Mouse (Mus musculus): ENCODE results near the gene Gm49425.

The Gm49425 gene

DNA sequence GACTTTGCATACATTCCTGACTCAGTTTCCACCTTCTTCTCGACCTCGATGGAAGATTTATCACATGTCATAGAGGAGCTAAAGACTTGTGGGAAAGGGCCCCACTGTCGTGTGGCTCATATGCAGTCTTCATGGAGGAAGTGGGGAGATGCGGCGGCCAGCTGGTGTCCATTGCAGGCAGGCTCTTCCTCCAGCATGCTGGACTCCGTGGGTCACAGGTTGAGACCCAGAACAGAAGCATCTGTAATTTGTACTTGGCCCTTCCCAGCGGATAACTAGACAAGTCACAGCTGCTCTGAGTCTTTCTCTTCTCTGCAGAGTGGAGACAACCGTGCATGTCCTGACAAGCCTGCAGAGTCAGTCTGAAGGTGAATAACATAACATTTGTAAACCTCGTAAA lies 8.8 kb downstream of the Gm49425 start:
- no peaks in the 10 kb centered on the region for H3K27me3 ChIP-seq (ENCODE audit: control insufficient read depth, insufficient read depth, low read length, poor library complexity, severe bottlenecking)
- H3K36me3 ChIP-seq (ENCODE audit: control insufficient read depth, insufficient read depth, low read length, poor library complexity, severe bottlenecking), result no peaks in the 10 kb centered on the region
- no peak for DNase-seq (ENCODE audit: low read depth, low spot score)

DNA sequence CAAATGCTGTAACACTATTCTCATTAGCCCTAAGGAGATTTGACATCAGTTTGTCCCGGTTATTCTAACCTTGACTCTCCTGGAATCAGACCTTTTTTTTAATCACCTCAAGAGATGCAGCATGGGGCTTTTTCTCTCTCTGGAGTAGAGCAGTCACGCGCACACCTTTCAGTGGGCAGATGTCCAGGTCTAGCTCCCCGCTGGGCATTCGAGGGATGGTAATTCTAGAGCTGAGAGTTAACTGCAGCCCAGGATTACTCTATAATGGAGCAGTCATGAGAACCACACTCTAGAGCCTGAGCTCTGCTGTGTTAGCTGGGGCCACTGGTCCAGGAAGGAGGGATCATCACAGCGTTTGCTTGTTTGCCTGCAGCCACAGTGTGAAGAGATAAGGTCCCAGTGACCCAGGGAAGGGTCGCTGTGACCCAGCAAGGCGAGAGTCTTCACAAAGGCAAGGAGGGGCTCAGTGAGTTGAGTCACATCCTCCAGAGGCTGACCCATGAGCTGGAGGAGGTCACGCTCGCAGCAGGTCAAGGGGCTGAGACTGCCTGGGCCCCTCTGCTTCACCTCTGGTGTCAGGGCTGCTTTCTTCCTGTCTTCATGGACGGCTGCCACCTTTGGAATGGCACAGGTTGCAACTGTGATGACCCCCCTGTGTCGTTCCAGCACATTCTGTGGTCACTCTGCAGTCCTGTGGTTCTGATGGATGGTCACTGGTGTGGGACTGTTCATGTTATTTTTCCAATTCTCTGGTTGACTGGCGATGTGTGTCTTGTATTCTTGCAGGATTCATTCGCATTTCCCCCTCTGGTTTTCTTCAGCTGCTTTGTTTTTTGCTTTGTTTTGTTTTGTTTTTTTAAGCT lies 9.9 kb downstream of the Gm49425 start:
- H3K36me3 ChIP-seq (ENCODE audit: control insufficient read depth, insufficient read depth, low read length, poor library complexity, severe bottlenecking), result no peaks in the 10 kb centered on the region
- no peak for DNase-seq (ENCODE audit: low read depth, low spot score)
- H3K27me3 ChIP-seq (ENCODE audit: control insufficient read depth, insufficient read depth, low read length, poor library complexity, severe bottlenecking), result no peaks in the 10 kb centered on the region

DNA sequence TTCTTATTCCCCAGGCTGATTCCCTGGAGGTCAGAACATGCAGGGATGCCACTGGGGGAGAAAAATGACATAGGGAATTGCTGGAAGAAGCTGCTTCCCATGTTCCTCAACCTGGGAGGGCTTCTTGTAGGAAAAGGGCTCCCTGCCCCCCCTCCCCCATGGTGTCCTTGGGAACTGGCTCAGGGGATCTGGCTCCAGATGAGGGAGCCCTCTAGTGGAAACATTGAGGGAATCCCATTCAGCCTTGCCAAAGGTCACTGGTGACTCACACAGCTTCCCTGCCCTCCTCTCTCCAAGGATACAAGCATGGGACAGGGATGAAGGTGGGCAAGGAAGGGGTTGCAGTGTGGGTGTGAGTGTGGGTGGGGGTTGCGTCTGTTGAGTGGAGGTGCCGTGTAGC lies 19.9 kb downstream of the Gm49425 start:
- DNase-seq (ENCODE audit: low read depth, low spot score), result no peak
- no peaks in the 10 kb centered on the region for H3K27me3 ChIP-seq (ENCODE audit: control insufficient read depth, insufficient read depth, low read length, poor library complexity, severe bottlenecking)
- H3K36me3 ChIP-seq (ENCODE audit: control insufficient read depth, insufficient read depth, low read length, poor library complexity, severe bottlenecking), result no peaks in the 10 kb centered on the region

- DNase-seq (ENCODE audit: low read depth, low spot score), result no peak
- Histone ChIP-seq H3K27me3 (ENCODE audit: control insufficient read depth, insufficient read depth, low read length, poor library complexity, severe bottlenecking) (no peaks in the 10 kb centered on the region), H3K36me3 (ENCODE audit: control insufficient read depth, insufficient read depth, low read length, poor library complexity, severe bottlenecking) (no peaks in the 10 kb centered on the region)
Observed at GRCm38 (mm10) chr15:101495266-101495665, 21.8 kb downstream of the Gm49425 start.

DNA sequence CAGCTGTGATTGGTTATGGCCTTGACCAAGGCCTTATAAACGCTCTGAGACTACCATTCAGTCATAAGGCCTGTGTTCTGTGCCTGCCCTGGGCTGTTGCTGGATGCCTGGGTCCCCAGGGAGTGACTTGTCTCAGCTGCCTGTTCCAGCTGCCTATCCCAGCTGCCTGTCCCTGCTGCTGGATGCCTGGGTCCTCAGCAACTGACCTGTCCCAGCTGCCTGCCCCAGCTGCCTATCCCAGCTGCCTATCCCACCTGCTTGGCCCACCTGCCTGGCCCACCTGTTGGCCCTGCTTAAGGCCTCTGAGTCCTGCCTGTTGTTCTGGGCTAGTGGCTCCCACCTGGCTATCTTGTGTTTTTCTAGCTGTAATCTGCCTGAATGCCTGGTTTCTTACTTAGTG lies 22.9 kb downstream of the Gm49425 start:
- Histone ChIP-seq H3K36me3 (ENCODE audit: control insufficient read depth, insufficient read depth, low read length, poor library complexity, severe bottlenecking) (no peaks in the 10 kb centered on the region), H3K27me3 (ENCODE audit: control insufficient read depth, insufficient read depth, low read length, poor library complexity, severe bottlenecking) (no peaks in the 10 kb centered on the region)
- DNase-seq (ENCODE audit: low read depth, low spot score), result no peak

GRCm38 (mm10) chr15:101493713-101494112 lies 23.3 kb downstream of the Gm49425 start:
- no peak for DNase-seq (ENCODE audit: low read depth, low spot score)
- no peaks in the 10 kb centered on the region for H3K27me3 ChIP-seq (ENCODE audit: control insufficient read depth, insufficient read depth, low read length, poor library complexity, severe bottlenecking)
- no peaks in the 10 kb centered on the region for H3K36me3 ChIP-seq (ENCODE audit: control insufficient read depth, insufficient read depth, low read length, poor library complexity, severe bottlenecking)

- no peaks in the 10 kb centered on the region for H3K27me3 ChIP-seq (ENCODE audit: control insufficient read depth, insufficient read depth, low read length, poor library complexity, severe bottlenecking)
- H3K36me3 ChIP-seq (ENCODE audit: control insufficient read depth, insufficient read depth, low read length, poor library complexity, severe bottlenecking), result no peaks in the 10 kb centered on the region
- no peak for DNase-seq (ENCODE audit: low read depth, low spot score)
Observed at GRCm38 (mm10) chr15:101492718-101493117, 24.3 kb downstream of the Gm49425 start.

DNA sequence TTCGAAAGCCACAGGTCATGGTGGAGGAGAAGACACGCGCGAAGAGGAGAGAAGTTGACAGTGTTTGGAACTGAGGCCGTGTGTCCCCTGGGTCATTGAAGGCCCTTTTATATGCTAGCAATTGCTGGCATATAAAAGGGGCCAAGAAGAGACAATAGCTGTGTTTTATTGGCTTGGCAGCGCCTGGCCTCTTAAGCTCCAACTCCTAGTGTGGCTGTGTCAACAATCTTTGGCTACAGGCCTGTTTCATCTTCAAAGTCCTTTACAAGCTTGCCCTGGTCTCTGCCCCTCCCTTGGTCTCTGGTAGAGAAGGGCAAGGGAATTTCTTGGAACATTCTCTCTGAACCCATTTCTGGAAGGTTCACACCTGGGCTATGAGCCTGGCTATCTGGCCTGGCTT lies 25.6 kb downstream of the Gm49425 start, which contains the start of gene Krt83:
Gene Krt83 (minus strand): TSS at position 82 of the 400 bp plus-strand sequence.
- no peak for DNase-seq (ENCODE audit: low read depth, low spot score)
- no peaks in the 10 kb centered on the region for H3K36me3 ChIP-seq (ENCODE audit: control insufficient read depth, insufficient read depth, low read length, poor library complexity, severe bottlenecking)
- H3K27me3 ChIP-seq (ENCODE audit: control insufficient read depth, insufficient read depth, low read length, poor library complexity, severe bottlenecking), result no peaks in the 10 kb centered on the region

GRCm38 (mm10) chr15:101485911-101486635 lies 31.0 kb downstream of the Gm49425 start:
- DNase-seq (ENCODE audit: low read depth, low spot score), result no peak
- Histone ChIP-seq H3K27me3 (ENCODE audit: control insufficient read depth, insufficient read depth, low read length, poor library complexity, severe bottlenecking) (no peaks in the 10 kb centered on the region), H3K36me3 (ENCODE audit: control insufficient read depth, insufficient read depth, low read length, poor library complexity, severe bottlenecking) (no peaks in the 10 kb centered on the region)

GRCm38 (mm10) chr15:101484939-101485338 lies 32.1 kb downstream of the Gm49425 start:
- no peak for DNase-seq (ENCODE audit: low read depth, low spot score)
- H3K27me3 ChIP-seq (ENCODE audit: control insufficient read depth, insufficient read depth, low read length, poor library complexity, severe bottlenecking), result no peaks in the 10 kb centered on the region

DNA sequence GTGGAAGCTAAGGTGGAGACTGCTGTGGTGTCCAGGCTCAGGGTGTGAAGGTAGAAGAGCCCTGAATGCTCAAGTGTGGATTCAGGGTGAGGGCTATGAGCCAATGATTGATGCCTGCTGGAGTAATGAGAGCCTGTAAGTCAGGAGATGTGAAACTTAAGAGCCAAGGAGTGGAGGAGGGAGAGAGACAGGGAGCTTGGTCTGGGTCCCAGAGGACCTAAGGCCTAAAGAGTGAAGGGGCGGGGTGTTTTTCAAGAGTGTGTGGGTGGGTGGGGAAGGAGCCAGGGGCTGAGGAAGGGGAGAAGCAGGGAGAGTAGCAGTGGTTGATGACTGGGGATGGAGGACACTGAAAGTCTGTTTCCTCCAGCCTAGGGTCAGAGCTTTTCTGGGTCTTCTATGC lies 33.4 kb downstream of the Gm49425 start:
- Histone ChIP-seq H3K36me3 (ENCODE audit: control insufficient read depth, insufficient read depth, low read length, poor library complexity, severe bottlenecking) (no peaks in the 10 kb centered on the region), H3K27me3 (ENCODE audit: control insufficient read depth, insufficient read depth, low read length, poor library complexity, severe bottlenecking) (no peaks in the 10 kb centered on the region)
- no peak for DNase-seq (ENCODE audit: low read depth, low spot score)

More at GRCm38 (mm10) chr15:101484939-101485338, 32.1 kb downstream of the Gm49425 start:
- H3K36me3 ChIP-seq (ENCODE audit: control insufficient read depth, insufficient read depth, low read length, poor library complexity, severe bottlenecking), result no peaks in the 10 kb centered on the region

DNA sequence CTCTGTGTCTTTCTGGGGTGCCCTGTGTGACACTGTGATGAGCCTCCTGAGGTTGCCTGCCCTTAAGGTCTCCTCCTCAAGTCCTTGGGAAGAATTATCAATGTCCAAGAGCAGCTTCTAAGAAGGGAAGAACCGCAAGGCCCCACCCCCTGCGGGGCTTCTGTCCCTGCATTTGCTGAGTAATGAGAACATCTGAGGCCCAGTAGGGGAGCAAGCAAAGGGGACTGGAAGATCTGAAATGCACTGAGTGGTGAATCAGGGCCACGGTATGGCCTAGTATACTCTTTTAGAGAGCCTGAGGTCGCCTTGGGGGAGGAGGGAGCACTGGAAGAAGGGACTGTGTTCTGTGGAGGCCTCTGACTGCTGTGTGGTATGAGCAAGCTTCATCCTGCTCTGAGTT lies 35.0 kb downstream of the Gm49425 start:
- DNase-seq (ENCODE audit: low read depth, low spot score), result no peak
- no peaks in the 10 kb centered on the region for H3K36me3 ChIP-seq (ENCODE audit: control insufficient read depth, insufficient read depth, low read length, poor library complexity, severe bottlenecking)
- no peaks in the 10 kb centered on the region for H3K27me3 ChIP-seq (ENCODE audit: control insufficient read depth, insufficient read depth, low read length, poor library complexity, severe bottlenecking)

GRCm38 (mm10) chr15:101479666-101480060 lies 37.4 kb downstream of the Gm49425 start:
- Histone ChIP-seq H3K36me3 (ENCODE audit: control insufficient read depth, insufficient read depth, low read length, poor library complexity, severe bottlenecking) (no peaks in the 10 kb centered on the region), H3K27me3 (ENCODE audit: control insufficient read depth, insufficient read depth, low read length, poor library complexity, severe bottlenecking) (no peaks in the 10 kb centered on the region)
- no peak for DNase-seq (ENCODE audit: low read depth, low spot score)

DNA sequence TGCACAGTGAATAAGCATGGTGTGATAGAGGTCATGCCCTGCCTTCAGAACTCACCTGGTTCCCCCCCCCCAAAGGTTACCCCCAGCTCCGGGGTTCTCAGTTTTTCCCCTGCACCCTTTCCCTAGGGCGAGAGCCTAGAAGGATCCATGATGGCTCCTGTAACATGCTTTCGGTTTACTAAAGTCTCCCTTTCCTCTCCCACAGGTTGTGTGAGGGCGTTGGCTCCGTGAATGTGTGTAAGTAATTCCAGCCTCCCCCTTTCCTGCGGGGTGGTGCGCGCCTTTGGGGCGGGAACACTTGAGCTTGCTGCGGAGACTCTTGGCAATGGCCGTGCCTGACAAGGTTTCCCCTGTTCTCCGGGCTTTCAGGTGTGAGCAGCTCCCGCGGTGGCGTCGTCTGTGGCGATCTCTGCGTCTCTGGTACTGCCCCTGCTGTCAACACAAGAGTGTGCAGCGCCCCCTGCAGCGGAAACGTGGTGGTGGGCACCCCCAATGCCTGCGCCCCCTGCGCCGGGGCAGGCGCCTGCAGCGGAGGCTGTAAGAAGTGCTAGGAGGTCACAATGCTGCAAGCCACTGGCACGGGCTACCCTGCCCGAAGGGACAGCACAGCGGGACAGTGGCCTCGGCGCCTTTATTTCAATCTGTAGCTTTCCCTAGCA lies 37.9 kb downstream of the Gm49425 start:
- DNase-seq (ENCODE audit: low read depth, low spot score), result peak; percentile 13
- Histone ChIP-seq H3K27me3 (ENCODE audit: control insufficient read depth, insufficient read depth, low read length, poor library complexity, severe bottlenecking) (no peaks in the 10 kb centered on the region), H3K36me3 (ENCODE audit: control insufficient read depth, insufficient read depth, low read length, poor library complexity, severe bottlenecking) (no peaks in the 10 kb centered on the region)
